In genomic region chr6:61621707-61622106, GRCm38 (mm10) we compare ENCODE assay signal across 24 mouse cellular contexts.
"Had no signal": no experiment of that assay in that cellular context is flagged by ENCODE, and none has a peak within 500 bp of the region (broad histone marks: within the 10 kb centered on the region; RNA-seq: fewer than 3 reads in every experiment).

No protein-coding gene starts in this region.

- ATAC-seq: forebrain, postnatal 0 days; hindbrain, postnatal 0 days; intestine, embryonic 16.5 days had no signal

- H3K9ac ChIP-seq: forebrain, postnatal 0 days; heart, embryonic 13.5 days; heart, embryonic 15.5 days; hindbrain, embryonic 13.5 days; hindbrain, embryonic 15.5 days; kidney, embryonic 15.5 days; limb, embryonic 13.5 days; limb, embryonic 15.5 days had no signal

- H3K27me3 ChIP-seq: heart, embryonic 13.5 days; heart, embryonic 15.5 days; hindbrain, embryonic 13.5 days; hindbrain, embryonic 15.5 days; kidney, embryonic 15.5 days; limb, embryonic 13.5 days; limb, embryonic 15.5 days had no signal

- H3K27ac ChIP-seq: heart, adult 2 months; heart, embryonic 13.5 days; heart, embryonic 15.5 days; hindbrain, embryonic 13.5 days; hindbrain, embryonic 15.5 days; hindbrain, postnatal 0 days; kidney, embryonic 15.5 days; kidney, postnatal 0 days; limb, embryonic 13.5 days; limb, embryonic 15.5 days had no signal

- H3K9me3 ChIP-seq: heart, embryonic 13.5 days; heart, embryonic 15.5 days; hindbrain, embryonic 13.5 days; hindbrain, embryonic 15.5 days; kidney, embryonic 15.5 days; limb, embryonic 13.5 days; limb, embryonic 15.5 days had no signal

- H3K36me3 ChIP-seq: heart, embryonic 13.5 days; heart, embryonic 15.5 days; hindbrain, embryonic 13.5 days; hindbrain, embryonic 15.5 days; kidney, embryonic 15.5 days; limb, embryonic 13.5 days; limb, embryonic 15.5 days had no signal

- H3K4me1 ChIP-seq: heart, embryonic 13.5 days; heart, embryonic 15.5 days; hindbrain, embryonic 13.5 days; hindbrain, embryonic 15.5 days; kidney, embryonic 15.5 days; limb, embryonic 13.5 days; limb, embryonic 15.5 days had no signal

- DNase-seq: forebrain, postnatal 0 days; gastrocnemius, postnatal 14 days; gastrocnemius, postnatal 36 days; heart, adult 11 months; heart, adult 2 months; heart, postnatal 14 days; heart, postnatal 36 days; kidney, adult 11 months; kidney, adult 8-10 months; kidney, postnatal 36 days; layer of hippocampus, adult 9-11 months; layer of hippocampus, postnatal 36 days; left cerebral cortex, postnatal 4 days had no signal

- H3K4me2 ChIP-seq: heart, embryonic 11.5 days; heart, embryonic 13.5 days; heart, embryonic 15.5 days; hindbrain, embryonic 13.5 days; hindbrain, embryonic 15.5 days; kidney, embryonic 15.5 days; limb, embryonic 13.5 days; limb, embryonic 15.5 days had no signal

- H3K4me3 ChIP-seq: heart, adult 2 months; heart, embryonic 13.5 days; heart, embryonic 15.5 days; hindbrain, embryonic 13.5 days; hindbrain, embryonic 15.5 days; kidney, embryonic 15.5 days; limb, embryonic 13.5 days; limb, embryonic 15.5 days had no signal
